Mouse (Mus musculus) megakaryocyte, embryonic 14.5 days (primary cell): Measurements from ENCODE around the gene Ppp1r37. TPM values are rescaled to one million over a fixed set of nuclear protein-coding genes. Genes with fewer than 3 reads are reported as not detected.

Experiments used
- H3K27me3 ChIP-seq: replicated peaks from 2 replicates; pipeline ENCODE3; 2012; ENCODE audit warnings: inconsistent platforms
- H3K36me3 ChIP-seq: replicated peaks from 2 replicates; pipeline ENCODE3; 2012; ENCODE audit warnings: low read length, inconsistent platforms, mixed read lengths
- H3K4me1 ChIP-seq: 2 replicates; pipeline ENCODE4 v1.6.1; 2012; ENCODE audit warnings: inconsistent platforms
- H3K4me3 ChIP-seq: replicated peaks from 2 replicates; pipeline ENCODE3; 2012; ENCODE audit warnings: moderate library complexity, mild to moderate bottlenecking, inconsistent platforms
- H3K9me3 ChIP-seq: 2 replicates; pipeline ENCODE4 v1.6.1; 2012; ENCODE audit warnings: inconsistent platforms
- FLI1 ChIP-seq: IDR thresholded peaks from 2 replicates; pipeline ENCODE4 v1.6.1; 2012; ENCODE audit warnings: low read length, inconsistent platforms, mixed read lengths
- GATA1 ChIP-seq: IDR thresholded peaks from 3 replicates; pipeline ENCODE4 v1.6.1; 2012; ENCODE audit warnings: mixed read lengths, low read length, inconsistent platforms, borderline replicate concordance
- polyA plus RNA-seq: library from polyadenylated mRNA; stranded (reverse); fragments of >175 nt; gene quantifications from 2 replicates; pipeline ENCODE4 v1.2.3, GENCODE M21; 2012; ENCODE audit warnings: low replicate concordance; ENCODE audit not compliant: insufficient read depth

Gene Ppp1r37
- polyA plus RNA-seq, 1 experiment: 88.1 TPM

- Histone ChIP-seq H3K4me3 (no peak overlapping the region), H3K36me3 (peaks cover 99% of the 10 kb centered on the region), H3K27me3 (no peaks in the 10 kb centered on the region), H3K9me3 (no peaks in the 10 kb centered on the region), H3K4me1 (peaks cover 85% of the 10 kb centered on the region)
- no peak for TF ChIP-seq FLI1
- no peak for TF ChIP-seq GATA1
These were observed 27.0 kb upstream of the Ppp1r37 start for GRCm38 (mm10) chr7:19589917-19590316.

- Histone ChIP-seq H3K4me3 (no peak overlapping the region), H3K27me3 (no peaks in the 10 kb centered on the region), H3K9me3 (no peaks in the 10 kb centered on the region), H3K4me1 (peaks cover 87% of the 10 kb centered on the region), H3K36me3 (peaks cover 100% of the 10 kb centered on the region)
- TF ChIP-seq GATA1 (no peak), FLI1 (no peak)
These were observed 26.3 kb upstream of the Ppp1r37 start for GRCm38 (mm10) chr7:19589207-19589606.

- H3K36me3 ChIP-seq: peaks cover 96% of the 10 kb centered on the region
- no peaks in the 10 kb centered on the region for H3K9me3 ChIP-seq
- TF ChIP-seq GATA1 (no peak), FLI1 (no peak)
- H3K4me1 ChIP-seq: peaks cover 84% of the 10 kb centered on the region
- H3K4me3 ChIP-seq: peak overlapping the region; percentile 42
- H3K27me3 ChIP-seq: no peaks in the 10 kb centered on the region
These were observed 23.4 kb upstream of the Ppp1r37 start for GRCm38 (mm10) chr7:19586269-19586668.

GRCm38 (mm10) chr7:19580634-19581033, 17.8 kb upstream of the Ppp1r37 start:
- H3K4me3 ChIP-seq: no peak overlapping the region
- peaks cover 88% of the 10 kb centered on the region for H3K4me1 ChIP-seq
- peaks cover 60% of the 10 kb centered on the region for H3K36me3 ChIP-seq
- H3K27me3 ChIP-seq: no peaks in the 10 kb centered on the region
- no peaks in the 10 kb centered on the region for H3K9me3 ChIP-seq
- TF ChIP-seq FLI1 (no peak), GATA1 (no peak)

GRCm38 (mm10) chr7:19579751-19580150, 16.9 kb upstream of the Ppp1r37 start:
- TF ChIP-seq GATA1: no peak
- no peak for TF ChIP-seq FLI1
- Histone ChIP-seq H3K36me3 (peaks cover 51% of the 10 kb centered on the region), H3K9me3 (no peaks in the 10 kb centered on the region), H3K4me3 (no peak overlapping the region), H3K4me1 (peaks cover 87% of the 10 kb centered on the region), H3K27me3 (no peaks in the 10 kb centered on the region)

- peak overlapping the region; percentile 95 for H3K4me3 ChIP-seq
- peaks cover 87% of the 10 kb centered on the region for H3K4me1 ChIP-seq
- TF ChIP-seq FLI1 (no peak), GATA1 (no peak)
- H3K36me3 ChIP-seq: peaks cover 38% of the 10 kb centered on the region
- no peaks in the 10 kb centered on the region for H3K27me3 ChIP-seq
- no peaks in the 10 kb centered on the region for H3K9me3 ChIP-seq
These were observed 15.6 kb upstream of the Ppp1r37 start for GRCm38 (mm10) chr7:19578436-19578835.

- Histone ChIP-seq H3K9me3 (no peaks in the 10 kb centered on the region), H3K27me3 (no peaks in the 10 kb centered on the region), H3K4me1 (peaks cover 82% of the 10 kb centered on the region), H3K4me3 (peak overlapping the region; percentile 95), H3K36me3 (peaks cover 35% of the 10 kb centered on the region)
- TF ChIP-seq FLI1 (no peak), GATA1 (no peak)
These were observed 15.1 kb upstream of the Ppp1r37 start for GRCm38 (mm10) chr7:19577877-19578414.

- peak within 1 kb of the TSS; percentile 95 for H3K4me3 ChIP-seq
- no peaks in the 10 kb centered on the region for H3K9me3 ChIP-seq
- no peaks in the 10 kb centered on the region for H3K27me3 ChIP-seq
- peaks cover 31% of the 10 kb centered on the region for H3K36me3 ChIP-seq
- TF ChIP-seq FLI1 (no peak), GATA1 (no peak)
- H3K4me1 ChIP-seq: peaks cover 80% of the 10 kb centered on the region
These were observed 14.4 kb upstream of the Ppp1r37 start, which contains the start of the genes Zfp296 and Gemin7 for GRCm38 (mm10) chr7:19577141-19577852. Gene Zfp296 (plus strand): TSS chr7:19577287. Gene Gemin7 (minus strand): TSS chr7:19577595.

- H3K4me3 ChIP-seq: no peak overlapping the region
- H3K9me3 ChIP-seq: no peaks in the 10 kb centered on the region
- no peak for TF ChIP-seq GATA1
- no peak for TF ChIP-seq FLI1
- H3K36me3 ChIP-seq: peaks cover 23% of the 10 kb centered on the region
- H3K4me1 ChIP-seq: peaks cover 82% of the 10 kb centered on the region
- no peaks in the 10 kb centered on the region for H3K27me3 ChIP-seq
These were observed 12.7 kb upstream of the Ppp1r37 start for GRCm38 (mm10) chr7:19575559-19575958.

GRCm38 (mm10) chr7:19573776-19574140, 10.9 kb upstream of the Ppp1r37 start:
- peaks cover 83% of the 10 kb centered on the region for H3K4me1 ChIP-seq

More at GRCm38 (mm10) chr7:19573776-19574140, 10.9 kb upstream of the Ppp1r37 start:
- TF ChIP-seq FLI1 (no peak), GATA1 (no peak)
- Histone ChIP-seq H3K36me3 (peaks cover 28% of the 10 kb centered on the region), H3K4me3 (peak overlapping the region; percentile 95), H3K9me3 (no peaks in the 10 kb centered on the region), H3K27me3 (no peaks in the 10 kb centered on the region)
